Mouse (Mus musculus) G1E (cell line): ENCODE data around the gene Pkd2. TPM values are rescaled to one million over a fixed set of nuclear protein-coding genes. Genes with fewer than 3 reads are reported as not detected.

Experiments used
- ATAC-seq: 2 replicates; pipeline ENCODE4 v1.8.0; 2016; ENCODE audit warnings: mild to moderate bottlenecking; ENCODE audit not compliant: insufficient number of reproducible peaks, poor library complexity, low FRiP score, severe bottlenecking; ENCODE audit errors: extremely low read depth
- DNase-seq: peaks from one replicate; pipeline ENCODE4 v3.0.0; 2012; ENCODE audit warnings: low spot score
- H3K27me3 ChIP-seq: 2 replicates; pipeline ENCODE4 v1.6.1; 2012; ENCODE audit warnings: mild to moderate bottlenecking, low read length, inconsistent platforms; ENCODE audit not compliant: insufficient read depth
- H3K36me3 ChIP-seq: replicated peaks from 2 replicates; pipeline ENCODE3; 2012; ENCODE audit warnings: mild to moderate bottlenecking, inconsistent platforms
- H3K4me1 ChIP-seq: 2 replicates; pipeline ENCODE4 v1.6.1; 2012; ENCODE audit warnings: low read depth, low read length, inconsistent platforms, mixed read lengths; ENCODE audit not compliant: insufficient read depth
- H3K4me3 ChIP-seq: 2 replicates; pipeline ENCODE4 v1.5.1; 2012; ENCODE audit warnings: low read depth, mild to moderate bottlenecking, inconsistent platforms, low read length, moderate library complexity, mixed read lengths
- H3K9me3 ChIP-seq: replicated peaks from 2 replicates; pipeline ENCODE4 v1.6.1; 2012; ENCODE audit warnings: inconsistent platforms
- CTCF ChIP-seq: IDR thresholded peaks from 2 replicates; pipeline ENCODE4 v1.5.1; 2012; ENCODE audit warnings: low read depth, low read length, inconsistent platforms, mixed read lengths
- GATA1 ChIP-seq: IDR thresholded peaks from 2 replicates; pipeline ENCODE4 v1.6.1; 2012; ENCODE audit warnings: borderline replicate concordance, low read length, inconsistent platforms, mixed read lengths
- GATA2 ChIP-seq: IDR thresholded peaks from 2 replicates; pipeline ENCODE4 v1.6.1; 2012; ENCODE audit warnings: low read depth, low read length, inconsistent platforms, borderline replicate concordance
- POLR2AphosphoS5 ChIP-seq: IDR thresholded peaks from 2 replicates; pipeline ENCODE4 v1.6.1; 2012; ENCODE audit warnings: low read depth, low read length, inconsistent platforms; ENCODE audit not compliant: insufficient replicate concordance
- TAL1 ChIP-seq: conservative IDR thresholded peaks from 2 replicates; pipeline ENCODE4 v1.6.1; 2012; ENCODE audit warnings: low read depth, low read length, inconsistent platforms, mixed read lengths
- polyA plus RNA-seq: library from polyadenylated mRNA; stranded (reverse); fragments of >175 nt; gene quantifications from 2 replicates; pipeline ENCODE4 v1.2.3, GENCODE M21; 2012
- total RNA-seq, 2 experiments: library from RNA; stranded (forward) in 1 of 2; stranded (reverse) in 1 of 2; fragments of 200-1000 nt in 1 of 2; fragments of >200 nt in 1 of 2; fragmentation: Nextera tagmentation in 1 of 2; gene quantifications; 2 replicates each; pipeline ENCODE4 v1.2.3; 2014 to 2017

The Pkd2 gene
- total and polyA plus RNA-seq, 3 experiments = 0.27 TPM; not detected in 2

GRCm38 (mm10) chr5:104508195-104508891, 49.1 kb downstream of the Pkd2 start, which contains the start of gene BC005561:
Gene BC005561, plus strand, starts transcription at chr5:104508352.
- H3K9me3 ChIP-seq = no peaks in the 10 kb centered on the region; the same call in 1 of the 2 replicates
- peaks cover 14% of the 10 kb centered on the region for H3K36me3 ChIP-seq
- 0 out of 2 replicates have a peak, but pooled peaks cover 1% of the 10 kb centered on the region for H3K27me3 ChIP-seq
- ATAC-seq (peak; percentile 85), DNase-seq (peak; percentile 74)
- peaks cover 15% of the 10 kb centered on the region for H3K4me1 ChIP-seq
- no peak for TF ChIP-seq GATA1
- TF ChIP-seq GATA2 = no peak
- no peak for TF ChIP-seq TAL1
- TF ChIP-seq POLR2AphosphoS5 = no peak
- TF ChIP-seq CTCF = no peak
- peak within 1 kb of the TSS; percentile 88 for H3K4me3 ChIP-seq

GRCm38 (mm10) chr5:104511211-104511610, 52.0 kb downstream of the Pkd2 start:
- peaks cover 2% of the 10 kb centered on the region; the same call in 1 of the 2 replicates for H3K9me3 ChIP-seq
- no peaks in the 10 kb centered on the region for H3K27me3 ChIP-seq
- H3K4me1 ChIP-seq = peaks cover 15% of the 10 kb centered on the region
- TF ChIP-seq CTCF (no peak), GATA2 (no peak), TAL1 (no peak)
- H3K36me3 ChIP-seq = peaks cover 32% of the 10 kb centered on the region
- no peak overlapping the region for H3K4me3 ChIP-seq
- ATAC-seq = no peak
- no peak for DNase-seq

GRCm38 (mm10) chr5:104538612-104539011, 79.4 kb downstream of the Pkd2 start:
- TF ChIP-seq TAL1 = no peak
- TF ChIP-seq CTCF = no peak
- TF ChIP-seq GATA2 = no peak
- TF ChIP-seq POLR2AphosphoS5 = no peak
- no peak for TF ChIP-seq GATA1
- H3K36me3 ChIP-seq = peaks cover 54% of the 10 kb centered on the region

DNA sequence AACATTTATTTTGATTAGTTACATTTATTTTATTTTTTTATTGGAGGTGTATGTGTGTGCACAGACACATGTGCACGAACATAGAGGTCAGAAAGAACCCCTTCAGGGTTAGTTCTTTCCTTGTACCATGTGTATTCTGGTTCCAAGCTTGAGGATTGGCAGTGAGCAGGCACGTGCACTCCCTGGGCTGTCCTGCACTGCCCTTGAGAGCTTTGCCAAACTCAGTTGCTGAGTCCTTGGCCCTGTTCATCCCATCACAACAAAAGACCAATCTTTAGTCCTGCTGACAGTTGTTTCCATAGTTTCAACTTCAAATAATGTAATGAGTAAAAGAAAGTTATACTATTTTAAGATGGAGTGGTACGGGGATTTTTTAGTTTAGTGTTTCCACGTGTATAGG, 80.1 kb downstream of the Pkd2 start:
- Histone ChIP-seq H3K27me3 (no peaks in the 10 kb centered on the region), H3K36me3 (peaks cover 54% of the 10 kb centered on the region), H3K9me3 (no peaks in the 10 kb centered on the region), H3K4me3 (no peak overlapping the region), H3K4me1 (no peaks in the 10 kb centered on the region)
- DNase-seq (no peak), ATAC-seq (no peak)
- no peak for TF ChIP-seq CTCF
- TF ChIP-seq GATA2 = no peak
- TF ChIP-seq TAL1 = no peak
- no peak for TF ChIP-seq POLR2AphosphoS5

More at GRCm38 (mm10) chr5:104538612-104539011, 79.4 kb downstream of the Pkd2 start:
- DNase-seq = no peak
- Histone ChIP-seq H3K4me3 (no peak overlapping the region), H3K4me1 (no peaks in the 10 kb centered on the region), H3K9me3 (no peaks in the 10 kb centered on the region), H3K27me3 (no peaks in the 10 kb centered on the region)
- no peak for ATAC-seq

Other genes starting within 250 kb of the Pkd2 start
- gene Ibsp, start 160.3 kb upstream of the Pkd2 start, total RNA-seq (2014; fragmentation: Nextera tagmentation) = not detected in 2 replicates
- gene Ibsp, start 160.3 kb upstream of the Pkd2 start, total RNA-seq (2017) = 0.16 TPM in 1 of 2 replicates, not detected in the other
- not detected in 2 replicates for gene Ibsp, start 160.3 kb upstream of the Pkd2 start, polyA plus RNA-seq
- gene Mepe, start 134.1 kb upstream of the Pkd2 start, total RNA-seq (2014; fragmentation: Nextera tagmentation) = not detected in 2 replicates
- gene Mepe, start 134.1 kb upstream of the Pkd2 start, total RNA-seq (2017) = 0.06 TPM in 1 of 2 replicates, not detected in the other
- not detected in 2 replicates for gene Mepe, start 134.1 kb upstream of the Pkd2 start, polyA plus RNA-seq
- not detected in 2 replicates for gene Spp1, start 24.3 kb upstream of the Pkd2 start, total RNA-seq (2014; fragmentation: Nextera tagmentation)
- gene Spp1, start 24.3 kb upstream of the Pkd2 start, total RNA-seq (2017) = not detected in 2 replicates
- gene Spp1, start 24.3 kb upstream of the Pkd2 start, polyA plus RNA-seq = not detected in 2 replicates
- 31.8 and 32.5 TPM in 2 replicates for gene BC005561, start 48.9 kb downstream of the Pkd2 start, total RNA-seq (2014; fragmentation: Nextera tagmentation)
- gene BC005561, start 48.9 kb downstream of the Pkd2 start, total RNA-seq (2017) = 11.5 and 15.2 TPM in 2 replicates
- 2.1 and 2.3 TPM in 2 replicates for gene BC005561, start 48.9 kb downstream of the Pkd2 start, polyA plus RNA-seq